Mouse (Mus musculus): ENCODE results near the gene 1700056E22Rik.

GRCm38 (mm10) chr1:183991921-183992320, 42.2 kb downstream of the 1700056E22Rik start:
- no peak for TF ChIP-seq CTCF (IDR thresholded peaks at IDR 0.05; ENCODE audit: borderline replicate concordance, insufficient read depth, low read length)
- no peak for TF ChIP-seq POLR2A (IDR thresholded peaks at IDR 0.05; ENCODE audit: low read depth, low read length)
